ENCODE assay signal across 17 mouse cellular contexts in the genomic region with DNA sequence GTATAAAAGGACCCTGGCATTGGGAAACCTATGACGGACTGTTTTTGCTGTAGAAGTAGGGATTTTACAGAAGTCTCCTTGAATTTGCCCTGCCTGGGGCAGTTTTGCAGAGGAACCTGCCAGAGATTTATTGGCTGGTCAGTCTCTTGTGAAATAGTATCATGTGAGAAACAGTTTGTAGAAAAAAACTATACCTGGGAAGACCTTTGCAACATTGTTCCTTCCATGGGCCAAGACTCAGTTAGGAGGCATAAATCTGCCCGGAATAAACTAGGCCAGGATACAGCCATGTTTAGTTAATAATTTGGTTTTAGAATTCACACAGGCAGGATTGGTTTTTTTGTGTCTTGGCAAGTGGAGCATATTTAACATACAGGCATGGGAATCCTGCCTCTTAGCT.
"Had no signal": no experiment of that assay in that cellular context is flagged by ENCODE, and none has a peak within 500 bp of the region (broad histone marks: within the 10 kb centered on the region; RNA-seq: fewer than 3 reads in every experiment).

No protein-coding gene starts in this region.

- H3K9me3 ChIP-seq: lung, embryonic 15.5 days; megakaryocyte, embryonic 14.5 days; midbrain, embryonic 13.5 days; midbrain, embryonic 15.5 days; neural tube, embryonic 12.5 days; stomach, embryonic 15.5 days had no signal

- H3K27me3 ChIP-seq: lung, embryonic 15.5 days; megakaryocyte, embryonic 14.5 days; midbrain, embryonic 13.5 days; midbrain, embryonic 15.5 days; neural tube, embryonic 12.5 days; stomach, embryonic 15.5 days had no signal

- H3K4me2 ChIP-seq: lung, embryonic 15.5 days; midbrain, embryonic 11.5 days; midbrain, embryonic 13.5 days; midbrain, embryonic 15.5 days; neural tube, embryonic 12.5 days; stomach, embryonic 15.5 days had no signal

- H3K36me3 ChIP-seq: lung, embryonic 15.5 days; stomach, embryonic 15.5 days had no signal

- H3K27ac ChIP-seq: lung, embryonic 15.5 days; macrophage; midbrain, embryonic 13.5 days; midbrain, embryonic 15.5 days; neural tube, embryonic 12.5 days; stomach, embryonic 15.5 days; stomach, postnatal 0 days had no signal

- H3K4me3 ChIP-seq: lung, embryonic 15.5 days; megakaryocyte, embryonic 14.5 days; midbrain, embryonic 13.5 days; midbrain, embryonic 15.5 days; neural tube, embryonic 12.5 days; stomach, embryonic 15.5 days had no signal

- H3K9ac ChIP-seq: lung, embryonic 15.5 days; midbrain, embryonic 13.5 days; midbrain, embryonic 15.5 days; neural tube, embryonic 12.5 days; stomach, embryonic 15.5 days had no signal

- DNase-seq: lung, adult 2 months; lung, postnatal 14 days; lung, postnatal 36 days; right cerebral cortex, postnatal 14 days; thymus, adult 2 months; thymus, postnatal 25 days; thymus, postnatal 4 days had no signal

- ATAC-seq: lung, postnatal 0 days; midbrain, embryonic 13.5 days; midbrain, embryonic 15.5 days had no signal
